Mouse (Mus musculus): Measurements from ENCODE around the gene Sstr3.

GRCm38 (mm10) chr15:78511951-78512350 lies 32.5 kb downstream of the Sstr3 start:
- no peak for TF ChIP-seq CTCF (IDR thresholded peaks at IDR 0.05; ENCODE audit: control insufficient read depth, insufficient read depth, insufficient replicate concordance, low read depth, low read length)
- TF ChIP-seq POLR2A (IDR thresholded peaks at IDR 0.05; ENCODE audit: control insufficient read depth, low read depth, low read length) = no peak
